Mouse (Mus musculus): ENCODE results near the gene Cdt1.
A peak's percentile ranks its signal among the peaks of the same experiment; 100 is the strongest.

Cdt1 gene

GRCm38 (mm10) chr8:122574264-122574663 lies 6.4 kb downstream of the Cdt1 start:
- no peak for DNase-seq (ENCODE audit: low spot score in 2 of 2)

GRCm38 (mm10) chr8:122574667-122575251 lies 6.9 kb downstream of the Cdt1 start:
- no peak for DNase-seq (ENCODE audit: low spot score in 2 of 2)

- no peak for DNase-seq (ENCODE audit: low spot score in 2 of 2)
Measured at GRCm38 (mm10) chr8:122575286-122575685, 7.5 kb downstream of the Cdt1 start.

- no peak for DNase-seq (ENCODE audit: low spot score in 2 of 2)
Measured at GRCm38 (mm10) chr8:122575735-122576647, 8.2 kb downstream of the Cdt1 start.

- DNase-seq (ENCODE audit: low spot score in 2 of 2) = peak; percentile 91 to 93
Measured at GRCm38 (mm10) chr8:122576648-122577022, 8.8 kb downstream of the Cdt1 start, which contains the start of gene Aprt. Gene Aprt, minus strand, starts transcription at chr8:122576909.

GRCm38 (mm10) chr8:122577116-122577515 lies 9.3 kb downstream of the Cdt1 start:
- no peak for DNase-seq (ENCODE audit: low spot score in 2 of 2)

- DNase-seq (ENCODE audit: low spot score in 2 of 2) = no peak
Measured at GRCm38 (mm10) chr8:122579196-122579595, 11.4 kb downstream of the Cdt1 start.

GRCm38 (mm10) chr8:122580926-122581325 lies 13.1 kb downstream of the Cdt1 start:
- DNase-seq (ENCODE audit: low spot score in 2 of 2) = no peak

GRCm38 (mm10) chr8:122584981-122585380 lies 17.2 kb downstream of the Cdt1 start:
- DNase-seq (ENCODE audit: low spot score in 2 of 2) = no peak

GRCm38 (mm10) chr8:122585411-122585891 lies 17.6 kb downstream of the Cdt1 start:
- DNase-seq (ENCODE audit: low spot score in 2 of 2) = no peak

- DNase-seq (ENCODE audit: low spot score in 2 of 2) = no peak
Measured at GRCm38 (mm10) chr8:122586171-122586570, 18.4 kb downstream of the Cdt1 start.

GRCm38 (mm10) chr8:122586749-122587148 lies 18.9 kb downstream of the Cdt1 start:
- no peak for DNase-seq (ENCODE audit: low spot score in 2 of 2)

- DNase-seq (ENCODE audit: low spot score in 2 of 2) = no peak
Measured at GRCm38 (mm10) chr8:122593240-122593639, 25.4 kb downstream of the Cdt1 start.

- DNase-seq (ENCODE audit: low spot score in 2 of 2) = no peak
Measured at GRCm38 (mm10) chr8:122593783-122594507, 26.1 kb downstream of the Cdt1 start.

GRCm38 (mm10) chr8:122596031-122596430 lies 28.2 kb downstream of the Cdt1 start:
- DNase-seq (ENCODE audit: low spot score in 2 of 2) = no peak

GRCm38 (mm10) chr8:122600666-122601065 lies 32.9 kb downstream of the Cdt1 start:
- DNase-seq (ENCODE audit: low spot score in 2 of 2) = no peak

- DNase-seq (ENCODE audit: low spot score in 2 of 2) = no peak
Measured at GRCm38 (mm10) chr8:122604640-122605039, 36.8 kb downstream of the Cdt1 start.

GRCm38 (mm10) chr8:122605367-122605766 lies 37.6 kb downstream of the Cdt1 start:
- no peak for DNase-seq (ENCODE audit: low spot score in 2 of 2)

GRCm38 (mm10) chr8:122606810-122607209 lies 39.0 kb downstream of the Cdt1 start:
- no peak for DNase-seq (ENCODE audit: low spot score in 2 of 2)

- DNase-seq (ENCODE audit: low spot score in 2 of 2) = no peak
Measured at GRCm38 (mm10) chr8:122610209-122610608, 42.4 kb downstream of the Cdt1 start.

GRCm38 (mm10) chr8:122610612-122611277 lies 42.9 kb downstream of the Cdt1 start:
- no peak for DNase-seq (ENCODE audit: low spot score in 2 of 2)
